Mouse (Mus musculus) liver, embryonic 16.5 days (tissue): Measurements from ENCODE around the gene Ctsz. TPM values are rescaled to one million over a fixed set of nuclear protein-coding genes. Genes with fewer than 3 reads are reported as not detected.

Experiments used
- ATAC-seq: fragments of 200-750 bp; cut with Nextera tagmentation; 2 replicates; pipeline ENCODE4 v1.8.0; 2017; ENCODE audit warnings: low read depth, mild to moderate bottlenecking, moderate number of reproducible peaks, moderate library complexity
- H3K27ac ChIP-seq: fragments of 300-500 bp; sonication (generic); 2 replicates; pipeline ENCODE4 v1.5.1; 2014; ENCODE audit warnings: mild to moderate bottlenecking, low read length
- H3K27me3 ChIP-seq: fragments of 300-500 bp; sonication (generic); 2 replicates; pipeline ENCODE4 v1.6.1; 2014; ENCODE audit warnings: low read depth, low read length, mixed read lengths; ENCODE audit not compliant: control insufficient read depth, insufficient read depth
- H3K36me3 ChIP-seq: fragments of 300-500 bp; sonication (generic); 2 replicates; pipeline ENCODE4 v1.6.1; 2014; ENCODE audit warnings: mild to moderate bottlenecking; ENCODE audit not compliant: control insufficient read depth, insufficient read depth
- H3K4me1 ChIP-seq: fragments of 300-500 bp; sonication (generic); 2 replicates; pipeline ENCODE4 v1.6.1; 2014; ENCODE audit warnings: low read depth, low read length, mixed read lengths; ENCODE audit not compliant: control insufficient read depth
- H3K4me2 ChIP-seq: fragments of 300-500 bp; sonication (generic); 2 replicates; pipeline ENCODE4 v1.6.1; 2014; ENCODE audit warnings: low read depth, low read length, mixed read lengths
- H3K4me3 ChIP-seq: fragments of 300-500 bp; sonication (generic); 2 replicates; pipeline ENCODE4 v1.5.1; 2014; ENCODE audit warnings: low read depth, mild to moderate bottlenecking, low read length
- H3K9ac ChIP-seq: fragments of 300-500 bp; sonication (generic); 2 replicates; pipeline ENCODE4 v1.6.1; 2014; ENCODE audit warnings: low read depth, low read length
- H3K9me3 ChIP-seq: fragments of 300-500 bp; sonication (generic); replicated peaks from 2 replicates; pipeline ENCODE4 v1.6.1; 2016; ENCODE audit warnings: low read length; ENCODE audit not compliant: control insufficient read depth
- whole genome bisulfite sequencing: fragments of 180-500 bp; shearing (Covaris S2); extraction: QIAGEN DNeasy Blood & Tissue Kit; methylation state at CpG from one replicate; pipeline ENCODE4 v1.1.7; 2014; ENCODE audit not compliant: insufficient replicate concordance; 5-methylcytosine and 5-hydroxymethylcytosine counted together
- polyA plus RNA-seq: library from polyadenylated mRNA; unstranded; fragments of >200 nt; fragmentation: Nextera tagmentation; extraction: Ambion mirVana; gene quantifications from 2 replicates; pipeline ENCODE4 v1.2.1, GENCODE M21; 2015

Gene Ctsz
- polyA plus RNA-seq, 1 experiment from 2014 or later, result 128 TPM

- ATAC-seq, result no peak
Measured at GRCm38 (mm10) chr2:174392554-174392953, 46.3 kb downstream of the Ctsz start.

GRCm38 (mm10) chr2:174391936-174392335 lies 46.9 kb downstream of the Ctsz start:
- 81% methylated on average over 3 of the region's 3 CpGs for WGBS
- H3K27ac ChIP-seq, result no peak overlapping the region
- ATAC-seq, result no peak

More at GRCm38 (mm10) chr2:174392554-174392953, 46.3 kb downstream of the Ctsz start:
- Histone ChIP-seq H3K4me3 (no peak overlapping the region), H3K36me3 (no peaks in the 10 kb centered on the region), H3K9ac (no peak overlapping the region), H3K27me3 (no peaks in the 10 kb centered on the region), H3K27ac (no peak overlapping the region), H3K9me3 (no peaks in the 10 kb centered on the region), H3K4me2 (no peak overlapping the region), H3K4me1 (no peaks in the 10 kb centered on the region)
- WGBS, result 64% methylated on average over 9 of the region's 9 CpGs

GRCm38 (mm10) chr2:174381021-174381420 lies 57.8 kb downstream of the Ctsz start:
- no peak for ATAC-seq
- H3K9ac ChIP-seq, result no peak overlapping the region
- no peak overlapping the region for H3K27ac ChIP-seq
- no peak overlapping the region for H3K4me2 ChIP-seq
- no peaks in the 10 kb centered on the region for H3K4me1 ChIP-seq
- no peaks in the 10 kb centered on the region for H3K36me3 ChIP-seq
- 77% methylated on average over 9 of the region's 9 CpGs for WGBS
- no peak overlapping the region for H3K4me3 ChIP-seq
- no peaks in the 10 kb centered on the region for H3K27me3 ChIP-seq
- H3K9me3 ChIP-seq, result no peaks in the 10 kb centered on the region

More at GRCm38 (mm10) chr2:174391936-174392335, 46.9 kb downstream of the Ctsz start:
- no peak overlapping the region for H3K4me3 ChIP-seq
- H3K36me3 ChIP-seq, result no peaks in the 10 kb centered on the region
- H3K9ac ChIP-seq, result no peak overlapping the region
- H3K4me2 ChIP-seq, result no peak overlapping the region
- no peaks in the 10 kb centered on the region for H3K27me3 ChIP-seq
- H3K4me1 ChIP-seq, result no peaks in the 10 kb centered on the region
- no peaks in the 10 kb centered on the region for H3K9me3 ChIP-seq

Other genes starting within 250 kb of the Ctsz start
- 181 and 231 TPM in 2 replicates for gene Gnas, start 154.7 kb downstream of the Ctsz start, polyA plus RNA-seq
- 31.8 and 34.8 TPM in 2 replicates for gene Gm20721, start 92.3 kb downstream of the Ctsz start, polyA plus RNA-seq
- 68.7 and 69.4 TPM in 2 replicates for gene Nelfcd, start 23.2 kb downstream of the Ctsz start, polyA plus RNA-seq
- gene Tubb1, start 11.7 kb upstream of the Ctsz start, polyA plus RNA-seq, result 22.0 and 23.5 TPM in 2 replicates
- 366 and 385 TPM in 2 replicates for gene Atp5e, start 25.1 kb upstream of the Ctsz start, polyA plus RNA-seq
- gene Prelid3b, start 34.0 kb upstream of the Ctsz start, polyA plus RNA-seq, result 64.2 and 74.4 TPM in 2 replicates
- gene Zfp831, start 204.5 kb upstream of the Ctsz start, polyA plus RNA-seq, result 0.06 and 0.07 TPM in 2 replicates